Mouse (Mus musculus) common myeloid progenitor, adult 5-6 weeks (primary cell): Measurements from ENCODE around the gene Cphx3. TPM values are rescaled to one million over a fixed set of nuclear protein-coding genes. Genes with fewer than 3 reads are reported as not detected.
"Not testable (repeated sequence)": the region's sequence is repeated elsewhere in the genome, so short reads cannot be mapped to it uniquely, and the experiment has no call there.

ENCODE experiments used
- ATAC-seq: replicated peaks from 2 replicates; pipeline ENCODE4 v1.8.0; 2016; ENCODE audit warnings: low read depth, mild to moderate bottlenecking, moderate TSS enrichment, inconsistent platforms; ENCODE audit not compliant: poor library complexity, severe bottlenecking
- total RNA-seq: library from RNA; stranded (forward); fragments of 200-1000, 187-1606 nt; gene quantifications from 2 replicates; pipeline ENCODE4 v1.2.3, GENCODE M21; 2017

Cphx3 gene
- total RNA-seq, 1 experiment from 2014 or later = not detected

- ATAC-seq = peak; percentile 79
Measured at GRCm38 (mm10) chr14:26165266-26165665, 83.2 kb downstream of the Cphx3 start.

GRCm38 (mm10) chr14:26173955-26174354 lies 91.9 kb downstream of the Cphx3 start:
- ATAC-seq = not testable (repeated sequence)

GRCm38 (mm10) chr14:26175028-26175427 lies 92.9 kb downstream of the Cphx3 start:
- not testable (repeated sequence) for ATAC-seq

GRCm38 (mm10) chr14:26181660-26182059 lies 99.6 kb downstream of the Cphx3 start:
- not testable (repeated sequence) for ATAC-seq

GRCm38 (mm10) chr14:26182380-26182779 lies 100.3 kb downstream of the Cphx3 start, which contains the start of gene Plac9b:
Gene Plac9b (minus strand): TSS chr14:26182480.
- not testable (repeated sequence) for ATAC-seq

- peak; percentile 80 for ATAC-seq
Measured at GRCm38 (mm10) chr14:26186638-26187037, 104.5 kb downstream of the Cphx3 start.

GRCm38 (mm10) chr14:26188361-26188760 lies 106.3 kb downstream of the Cphx3 start:
- not testable (repeated sequence) for ATAC-seq

GRCm38 (mm10) chr14:26197851-26198250 lies 115.8 kb downstream of the Cphx3 start:
- ATAC-seq = not testable (repeated sequence)

GRCm38 (mm10) chr14:26206197-26206925 lies 124.3 kb downstream of the Cphx3 start:
- ATAC-seq = peak; percentile 74

GRCm38 (mm10) chr14:26206926-26207247 lies 124.8 kb downstream of the Cphx3 start, which contains the start of gene Tmem254b:
Gene Tmem254b (minus strand): TSS chr14:26207041.
- ATAC-seq = peak; percentile 91

GRCm38 (mm10) chr14:26216233-26217000 lies 134.3 kb downstream of the Cphx3 start:
- not testable (repeated sequence) for ATAC-seq

- not testable (repeated sequence) for ATAC-seq
Measured at GRCm38 (mm10) chr14:26237183-26237582, 155.1 kb downstream of the Cphx3 start.

GRCm38 (mm10) chr14:26257756-26258617 lies 175.9 kb downstream of the Cphx3 start, which contains the start of gene Duxbl3:
Gene Duxbl3 (plus strand): TSS chr14:26257962.
- peak; percentile 29; the same call in 1 of the 2 replicates for ATAC-seq

- not testable (repeated sequence) for ATAC-seq
Measured at GRCm38 (mm10) chr14:26258729-26259128, 176.6 kb downstream of the Cphx3 start.

Other genes starting within 250 kb of the Cphx3 start
- gene Anxa11, start 240.1 kb upstream of the Cphx3 start, total RNA-seq = 7.4 and 12.9 TPM in 2 replicates
- not detected in 2 replicates for gene Plac9a, start 179.2 kb upstream of the Cphx3 start, total RNA-seq
- gene Tmem254a, start 154.6 kb upstream of the Cphx3 start, total RNA-seq = 0.59 and 4.0 TPM in 2 replicates
- gene Cphx1, start 144.0 kb upstream of the Cphx3 start, total RNA-seq = not detected in 2 replicates
- not detected in 2 replicates for gene Duxbl1, start 103.7 kb upstream of the Cphx3 start, total RNA-seq
- not detected in 2 replicates for gene Gm9780, start 39.6 kb upstream of the Cphx3 start, total RNA-seq
- gene Tmem254c, start 14.9 kb upstream of the Cphx3 start, total RNA-seq = 24.6 and 28.3 TPM in 2 replicates
- not detected in 2 replicates for gene Cphx2, start 781 bp upstream of the Cphx3 start, total RNA-seq
- gene Duxbl2, start 36.1 kb downstream of the Cphx3 start, total RNA-seq = not detected in 2 replicates
- not detected in 2 replicates for gene Plac9b, start 100.2 kb downstream of the Cphx3 start, total RNA-seq
- 25.3 and 31.1 TPM in 2 replicates for gene Tmem254b, start 124.7 kb downstream of the Cphx3 start, total RNA-seq
- gene Duxbl3, start 175.7 kb downstream of the Cphx3 start, total RNA-seq = not detected in 2 replicates